Mouse (Mus musculus): Measurements from ENCODE around the gene Cnih3.

- TF ChIP-seq CTCF (conservative IDR thresholded peaks at IDR 0.05; ENCODE audit: low read length) (no peak), NANOG (IDR thresholded peaks at IDR 0.05; ENCODE audit: borderline replicate concordance, low read length) (no peak), POU5F1 (IDR thresholded peaks at IDR 0.05; ENCODE audit: borderline replicate concordance, low read length) (no peak)
These were observed 17.9 kb downstream of the Cnih3 start for GRCm38 (mm10) chr1:181370370-181370769.

All from E14TG2a.4 (cell line).